Mouse (Mus musculus) kidney, postnatal 14 days (tissue): ENCODE measurements around the gene Cd36.
A peak's percentile ranks its signal among the peaks of the same experiment; 100 is the strongest.

Experiments
- DNase-seq: peaks from one replicate; pipeline ENCODE4 v3.0.0; 2022; ENCODE audit warnings: mixed read lengths

Cd36 gene

GRCm38 (mm10) chr5:17857262-17857661, 31.3 kb downstream of the Cd36 start:
- DNase-seq: no peak

- DNase-seq: no peak
Measured at GRCm38 (mm10) chr5:17854127-17854923, 34.3 kb downstream of the Cd36 start.

- DNase-seq: no peak
Measured at GRCm38 (mm10) chr5:17850582-17850981, 38.0 kb downstream of the Cd36 start.

GRCm38 (mm10) chr5:17849582-17849981, 39.0 kb downstream of the Cd36 start:
- DNase-seq: no peak

GRCm38 (mm10) chr5:17848733-17849132, 39.9 kb downstream of the Cd36 start:
- DNase-seq: no peak

GRCm38 (mm10) chr5:17848267-17848666, 40.3 kb downstream of the Cd36 start:
- DNase-seq: no peak

- DNase-seq: no peak
Measured at GRCm38 (mm10) chr5:17843921-17844320, 44.7 kb downstream of the Cd36 start.

GRCm38 (mm10) chr5:17843316-17843715, 45.3 kb downstream of the Cd36 start:
- DNase-seq: peak; percentile 21

- no peak for DNase-seq
Measured at GRCm38 (mm10) chr5:17842111-17842729, 46.4 kb downstream of the Cd36 start.

- no peak for DNase-seq
Measured at GRCm38 (mm10) chr5:17839549-17839948, 49.1 kb downstream of the Cd36 start.

- DNase-seq: no peak
Measured at GRCm38 (mm10) chr5:17836408-17836807, 52.2 kb downstream of the Cd36 start.

- DNase-seq: peak; percentile 14
Measured at GRCm38 (mm10) chr5:17835302-17836097, 53.1 kb downstream of the Cd36 start.

- DNase-seq: no peak
Measured at GRCm38 (mm10) chr5:17833797-17834196, 54.8 kb downstream of the Cd36 start.

GRCm38 (mm10) chr5:17830536-17830935, 58.1 kb downstream of the Cd36 start:
- no peak for DNase-seq

GRCm38 (mm10) chr5:17828713-17829544, 59.7 kb downstream of the Cd36 start:
- DNase-seq: no peak

GRCm38 (mm10) chr5:17821395-17821794, 67.2 kb downstream of the Cd36 start:
- no peak for DNase-seq

- no peak for DNase-seq
Measured at GRCm38 (mm10) chr5:17820239-17820999, 68.2 kb downstream of the Cd36 start.

GRCm38 (mm10) chr5:17816170-17816569, 72.4 kb downstream of the Cd36 start:
- DNase-seq: peak; percentile 29

- no peak for DNase-seq
Measured at GRCm38 (mm10) chr5:17810336-17810735, 78.3 kb downstream of the Cd36 start.

- no peak for DNase-seq
Measured at GRCm38 (mm10) chr5:17806774-17807377, 81.7 kb downstream of the Cd36 start.

GRCm38 (mm10) chr5:17776571-17776970, 112.0 kb downstream of the Cd36 start:
- DNase-seq: peak; percentile 44
